Mouse (Mus musculus): ENCODE data around the gene Nelfcd. TPM values are rescaled to one million over a fixed set of nuclear protein-coding genes. Genes with fewer than 3 reads are reported as not detected.

The Nelfcd gene
- polyA plus RNA-seq, 1 experiment from 2014 or later, result 38.8 TPM

- TF ChIP-seq EP300 (IDR thresholded peaks at IDR 0.05; ENCODE audit: low read depth) (no peak), CTCF (IDR thresholded peaks at IDR 0.05; ENCODE audit: low read depth) (no peak)
- Histone ChIP-seq H3K4me2 (ENCODE audit: low read depth, low read length) (no peak overlapping the region), H3K9me3 (ENCODE audit: low read length) (no peaks in the 10 kb centered on the region), H3K27me3 (ENCODE audit: insufficient read depth, low read length) (no peaks in the 10 kb centered on the region), H3K27ac (ENCODE audit: low read depth) (no peak overlapping the region), H3K4me3 (ENCODE audit: low read depth, low read length) (no peak overlapping the region), H3K4me1 (ENCODE audit: insufficient read depth) (peaks cover 10% of the 10 kb centered on the region), H3K9ac (replicated peaks) (no peak overlapping the region), H3K36me3 (replicated peaks; ENCODE audit: insufficient read depth, low read length) (peaks cover 22% of the 10 kb centered on the region)
- 66% methylated on average over 2 of the region's 2 CpGs for WGBS (ENCODE audit: insufficient replicate concordance)
- no peak for DNase-seq
- no peak for ATAC-seq
Observed at GRCm38 (mm10) chr2:174459365-174459764, 43.8 kb downstream of the Nelfcd start.

GRCm38 (mm10) chr2:174463370-174463769 lies 47.8 kb downstream of the Nelfcd start:
- Histone ChIP-seq H3K27ac (ENCODE audit: low read depth) (peak overlapping the region; percentile 86), H3K9me3 (ENCODE audit: low read length) (no peaks in the 10 kb centered on the region), H3K4me2 (ENCODE audit: low read depth, low read length) (peak overlapping the region; percentile 75), H3K36me3 (replicated peaks; ENCODE audit: insufficient read depth, low read length) (peaks cover 51% of the 10 kb centered on the region), H3K4me3 (ENCODE audit: low read depth, low read length) (peak overlapping the region; percentile 73), H3K4me1 (ENCODE audit: insufficient read depth) (peaks cover 10% of the 10 kb centered on the region), H3K9ac (replicated peaks) (peak overlapping the region; percentile 77), H3K27me3 (ENCODE audit: insufficient read depth, low read length) (no peaks in the 10 kb centered on the region)
- no peak for TF ChIP-seq EP300 (IDR thresholded peaks at IDR 0.05; ENCODE audit: low read depth)
- no peak for TF ChIP-seq CTCF (IDR thresholded peaks at IDR 0.05; ENCODE audit: low read depth)
- 25% methylated on average over 10 of the region's 10 CpGs for WGBS (ENCODE audit: insufficient replicate concordance)
- no peak; the same call in 1 of the 2 replicates for ATAC-seq
- no peak for DNase-seq

GRCm38 (mm10) chr2:174463789-174464523 lies 48.4 kb downstream of the Nelfcd start, which contains the start of gene Atp5e:
TSS of gene Atp5e (minus strand) at chr2:174464105.
- ATAC-seq, result peak; percentile 100
- H3K27ac ChIP-seq (ENCODE audit: low read depth), result peak within 1 kb of the TSS; percentile 86
- H3K9me3 ChIP-seq (ENCODE audit: low read length), result no peaks in the 10 kb centered on the region
- DNase-seq, result peak; percentile 95
- H3K4me1 ChIP-seq (ENCODE audit: insufficient read depth), result peaks cover 10% of the 10 kb centered on the region
- H3K4me3 ChIP-seq (ENCODE audit: low read depth, low read length), result peak within 1 kb of the TSS; percentile 73
- H3K4me2 ChIP-seq (ENCODE audit: low read depth, low read length), result peak within 1 kb of the TSS; percentile 75
- H3K27me3 ChIP-seq (ENCODE audit: insufficient read depth, low read length), result no peaks in the 10 kb centered on the region
- 1% methylated on average over 46 of the region's 48 CpGs for WGBS (ENCODE audit: insufficient replicate concordance)
- TF ChIP-seq CTCF (IDR thresholded peaks at IDR 0.05; ENCODE audit: low read depth) (0 out of 2 replicates have a peak, but pooled peaks have one; percentile 19), EP300 (IDR thresholded peaks at IDR 0.05; ENCODE audit: low read depth) (peak; percentile 6; the same call in 1 of the 2 replicates)
- H3K9ac ChIP-seq (replicated peaks), result peak within 1 kb of the TSS; percentile 77
- H3K36me3 ChIP-seq (replicated peaks; ENCODE audit: insufficient read depth, low read length), result peaks cover 57% of the 10 kb centered on the region

- H3K9me3 ChIP-seq (ENCODE audit: low read length), result no peaks in the 10 kb centered on the region
- no peaks in the 10 kb centered on the region for H3K27me3 ChIP-seq (ENCODE audit: insufficient read depth, low read length)
- 47% methylated on average over 4 of the region's 4 CpGs for WGBS (ENCODE audit: insufficient replicate concordance)
- H3K4me3 ChIP-seq (ENCODE audit: low read depth, low read length), result no peak overlapping the region
- DNase-seq, result no peak
- peak; percentile 23; the same call in 1 of the 2 replicates for TF ChIP-seq EP300 (IDR thresholded peaks at IDR 0.05; ENCODE audit: low read depth)
- no peak for TF ChIP-seq CTCF (IDR thresholded peaks at IDR 0.05; ENCODE audit: low read depth)
- peaks cover 31% of the 10 kb centered on the region for H3K4me1 ChIP-seq (ENCODE audit: insufficient read depth)
- no peak overlapping the region for H3K4me2 ChIP-seq (ENCODE audit: low read depth, low read length)
- ATAC-seq, result no peak
- H3K27ac ChIP-seq (ENCODE audit: low read depth), result no peak overlapping the region
- no peak overlapping the region for H3K9ac ChIP-seq (replicated peaks)
- peaks cover 38% of the 10 kb centered on the region for H3K36me3 ChIP-seq (replicated peaks; ENCODE audit: insufficient read depth, low read length)
Observed at GRCm38 (mm10) chr2:174470333-174470732, 54.7 kb downstream of the Nelfcd start.

- H3K4me3 ChIP-seq (ENCODE audit: low read depth, low read length), result peak overlapping the region; percentile 86
- H3K9ac ChIP-seq (replicated peaks), result no peak overlapping the region
- H3K27ac ChIP-seq (ENCODE audit: low read depth), result 0 out of 2 replicates have a peak overlapping the region, but pooled peaks have one; percentile 13
- H3K27me3 ChIP-seq (ENCODE audit: insufficient read depth, low read length), result no peaks in the 10 kb centered on the region
- 79% methylated on average over 7 of the region's 7 CpGs for WGBS (ENCODE audit: insufficient replicate concordance)
- H3K9me3 ChIP-seq (ENCODE audit: low read length), result no peaks in the 10 kb centered on the region
- ATAC-seq (no peak), DNase-seq (no peak)
- TF ChIP-seq EP300 (IDR thresholded peaks at IDR 0.05; ENCODE audit: low read depth), result no peak
- no peak for TF ChIP-seq CTCF (IDR thresholded peaks at IDR 0.05; ENCODE audit: low read depth)
- H3K36me3 ChIP-seq (replicated peaks; ENCODE audit: insufficient read depth, low read length), result peaks cover 32% of the 10 kb centered on the region
- peak overlapping the region; percentile 94 for H3K4me2 ChIP-seq (ENCODE audit: low read depth, low read length)
- H3K4me1 ChIP-seq (ENCODE audit: insufficient read depth), result peaks cover 31% of the 10 kb centered on the region
Observed at GRCm38 (mm10) chr2:174470786-174471405, 55.3 kb downstream of the Nelfcd start.

- ATAC-seq, result peak; percentile 37
- H3K4me3 ChIP-seq (ENCODE audit: low read depth, low read length), result peak overlapping the region; percentile 86
- no peaks in the 10 kb centered on the region for H3K27me3 ChIP-seq (ENCODE audit: insufficient read depth, low read length)
- 5% methylated on average over 30 of the region's 30 CpGs for WGBS (ENCODE audit: insufficient replicate concordance)
- TF ChIP-seq EP300 (IDR thresholded peaks at IDR 0.05; ENCODE audit: low read depth), result no peak; the same call in 1 of the 2 replicates
- no peak for TF ChIP-seq CTCF (IDR thresholded peaks at IDR 0.05; ENCODE audit: low read depth)
- H3K9ac ChIP-seq (replicated peaks), result peak overlapping the region; percentile 94
- peak overlapping the region; percentile 94 for H3K27ac ChIP-seq (ENCODE audit: low read depth)
- peak overlapping the region; percentile 94 for H3K4me2 ChIP-seq (ENCODE audit: low read depth, low read length)
- H3K36me3 ChIP-seq (replicated peaks; ENCODE audit: insufficient read depth, low read length), result peaks cover 20% of the 10 kb centered on the region; the same call in 1 of the 2 replicates
- H3K4me1 ChIP-seq (ENCODE audit: insufficient read depth), result peaks cover 34% of the 10 kb centered on the region
- H3K9me3 ChIP-seq (ENCODE audit: low read length), result no peaks in the 10 kb centered on the region
- no peak for DNase-seq
Observed at GRCm38 (mm10) chr2:174472407-174472806, 56.8 kb downstream of the Nelfcd start.
